In the genomic region with DNA sequence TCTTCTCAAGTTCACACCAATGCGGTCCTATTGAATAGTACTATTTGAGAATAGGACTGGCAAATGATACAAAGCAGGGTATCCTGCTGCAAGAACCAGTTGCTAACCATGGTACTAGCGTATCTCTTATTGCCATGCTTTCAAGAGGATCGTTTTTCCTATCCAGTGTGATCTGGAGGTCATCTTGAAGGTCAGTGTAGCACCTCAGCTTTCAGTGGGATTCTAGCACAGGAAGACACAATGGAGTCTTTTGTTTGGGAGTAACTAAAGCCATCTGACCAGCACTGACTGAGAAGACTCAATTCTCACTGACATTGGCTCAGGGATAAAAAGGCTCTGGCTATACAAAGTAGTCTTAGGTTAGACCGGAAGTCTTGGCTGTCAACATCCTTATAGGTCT, we compare ENCODE assay signal across 17 mouse cellular contexts. TPM values are rescaled to one million over a fixed set of nuclear protein-coding genes. Genes with fewer than 3 reads are reported as not detected.
"Had no signal": no experiment of that assay in that cellular context is flagged by ENCODE, and none has a peak within 500 bp of the region (broad histone marks: within the 10 kb centered on the region; RNA-seq: fewer than 3 reads in every experiment).

No protein-coding gene starts in this region.

- DNase-seq: retina, postnatal 1 day; right cerebral cortex, adult 18-20 months; right cerebral cortex, postnatal 14 days; right cerebral cortex, postnatal 25 days; right cerebral cortex, postnatal 4 days; spleen, adult 18-20 months; thymus, adult 18-20 months; thymus, adult 2 months; thymus, postnatal 14 days; thymus, postnatal 25 days; thymus, postnatal 36 days; thymus, postnatal 4 days had no signal

- H3K36me3 ChIP-seq: neural tube, embryonic 15.5 days; stomach, embryonic 15.5 days had no signal

- H3K27ac ChIP-seq: neural tube, embryonic 15.5 days; stomach, embryonic 15.5 days; stomach, postnatal 0 days had no signal

- H3K4me1 ChIP-seq: neural tube, embryonic 15.5 days; stomach, embryonic 15.5 days had no signal

- H3K27me3 ChIP-seq: neural tube, embryonic 15.5 days; stomach, embryonic 15.5 days had no signal

- H3K4me2 ChIP-seq: neural tube, embryonic 15.5 days; stomach, embryonic 15.5 days had no signal

- H3K9ac ChIP-seq: neural tube, embryonic 15.5 days; stomach, embryonic 15.5 days had no signal

- H3K9me3 ChIP-seq: neural tube, embryonic 15.5 days; stomach, embryonic 15.5 days had no signal

- H3K4me3 ChIP-seq: neural tube, embryonic 15.5 days; stomach, embryonic 15.5 days had no signal

RNA-seq across cellular contexts. Expression of a gene that starts 50.8 kb away (rescaled TPM):
- polyA plus RNA-seq: neural tube, embryonic 14.5 days; neural tube, embryonic 15.5 days; stomach, embryonic 14.5 days had no signal
